In genomic region chr7:72963908-72964307, GRCm38 (mm10) we compare ENCODE assay signal across 23 mouse cellular contexts.
"Had no signal": no experiment of that assay in that cellular context is flagged by ENCODE, and none has a peak within 500 bp of the region (broad histone marks: within the 10 kb centered on the region; RNA-seq: fewer than 3 reads in every experiment).

No protein-coding gene starts in this region.

- H3K4me3 ChIP-seq: layer of hippocampus, adult 2 months; liver, embryonic 12.5 days; liver, embryonic 15.5 days; lung, embryonic 15.5 days; megakaryocyte, embryonic 14.5 days; neural tube, embryonic 12.5 days; neural tube, embryonic 15.5 days had no signal

- H3K9me3 ChIP-seq: liver, embryonic 15.5 days; lung, embryonic 15.5 days; neural tube, embryonic 12.5 days; neural tube, embryonic 15.5 days had no signal

- H3K4me1 ChIP-seq: liver, embryonic 12.5 days; liver, embryonic 15.5 days; lung, embryonic 15.5 days; megakaryocyte, embryonic 14.5 days had no signal

- H3K4me2 ChIP-seq: liver, embryonic 12.5 days; liver, embryonic 15.5 days; lung, embryonic 15.5 days; neural tube, embryonic 12.5 days; neural tube, embryonic 15.5 days had no signal

- ATAC-seq: intestine, postnatal 0 days; liver, embryonic 12.5 days had no signal

- H3K27ac ChIP-seq: kidney, postnatal 0 days; layer of hippocampus, adult 2 months; liver, embryonic 12.5 days; liver, embryonic 15.5 days; lung, embryonic 15.5 days; neural tube, embryonic 12.5 days; neural tube, embryonic 15.5 days; stomach, postnatal 0 days had no signal

- H3K36me3 ChIP-seq: liver, embryonic 12.5 days; liver, embryonic 15.5 days; lung, embryonic 15.5 days; neural tube, embryonic 12.5 days; neural tube, embryonic 15.5 days had no signal

- H3K27me3 ChIP-seq: liver, embryonic 12.5 days; liver, embryonic 15.5 days; lung, embryonic 15.5 days; megakaryocyte, embryonic 14.5 days; neural tube, embryonic 12.5 days; neural tube, embryonic 15.5 days had no signal

- H3K9ac ChIP-seq: liver, embryonic 12.5 days; liver, embryonic 15.5 days; lung, embryonic 15.5 days; neural tube, embryonic 12.5 days; neural tube, embryonic 15.5 days had no signal

- DNase-seq: kidney, adult 2 months; kidney, postnatal 25 days; layer of hippocampus, adult 9-11 months; liver; lung, adult 18-20 months; lung, postnatal 10 days; lung, postnatal 36 days; right cerebral cortex, adult 18-20 months; right cerebral cortex, postnatal 14 days; right cerebral cortex, postnatal 4 days; thymus, adult 2 months; thymus, postnatal 14 days; thymus, postnatal 4 days had no signal
